Mouse (Mus musculus) cerebellum, adult 2 months (tissue): ENCODE measurements around the gene Fam129c. TPM values are rescaled to one million over a fixed set of nuclear protein-coding genes. Genes with fewer than 3 reads are reported as not detected.

Experiments
- DNase-seq, 2 experiments: peaks; one replicate each; pipeline ENCODE4 v3.0.0; 2021
- H3K27ac ChIP-seq: fragments of 200-500 bp; 2 replicates; pipeline ENCODE4 v1.5.1; 2012; ENCODE audit warnings: low read length, control low read depth, inconsistent platforms; ENCODE audit not compliant: insufficient read depth
- H3K27me3 ChIP-seq: fragments of 200-500 bp; 2 replicates; pipeline ENCODE4 v1.6.1; 2012; ENCODE audit warnings: inconsistent platforms, mild to moderate bottlenecking, low read length, moderate library complexity; ENCODE audit not compliant: control insufficient read depth, insufficient read depth
- H3K4me1 ChIP-seq: fragments of 200-500 bp; 2 replicates; pipeline ENCODE4 v1.6.1; 2011; ENCODE audit warnings: low read length; ENCODE audit not compliant: control insufficient read depth, insufficient read depth
- H3K4me3 ChIP-seq: fragments of 200-500 bp; replicated peaks from 2 replicates; pipeline ENCODE3; 2011; ENCODE audit warnings: mild to moderate bottlenecking, low read depth, low read length, control low read depth; ENCODE audit not compliant: insufficient read depth
- CTCF ChIP-seq: fragments of 200-500 bp; IDR thresholded peaks from 2 replicates; pipeline ENCODE4 v1.5.1; 2011; ENCODE audit warnings: low read depth, mild to moderate bottlenecking, control low read depth, low read length, moderate library complexity, borderline replicate concordance; ENCODE audit not compliant: insufficient read depth
- POLR2A ChIP-seq: fragments of 200-500 bp; IDR thresholded peaks from 2 replicates; pipeline ENCODE4 v1.6.1; 2011; ENCODE audit warnings: low read length, control low read depth, borderline replicate concordance; ENCODE audit not compliant: insufficient read depth
- WGBS: fragments of 180-500 bp; shearing (Covaris S2); methylation state at CpG from one replicate; pipeline ENCODE4 v1.1.7; 2018; 5-methylcytosine and 5-hydroxymethylcytosine counted together
- polyA plus RNA-seq: library from polyadenylated mRNA; depleted of rRNA; stranded (reverse); fragments of >200 nt; gene quantifications from 2 replicates; pipeline ENCODE4 v1.2.3, GENCODE M21; 2012

Gene Fam129c
- polyA plus RNA-seq, 1 experiment, result 3.4 TPM

- WGBS, result 8% methylated on average over 32 of the region's 32 CpGs
- no peak for DNase-seq
- Histone ChIP-seq H3K4me1 (no peaks in the 10 kb centered on the region), H3K27ac (no peak overlapping the region), H3K27me3 (no peaks in the 10 kb centered on the region), H3K4me3 (no peak overlapping the region)
- no peak for TF ChIP-seq POLR2A
- no peak for TF ChIP-seq CTCF
These were observed 5.4 kb downstream of the Fam129c start for GRCm38 (mm10) chr8:71602666-71603334.

GRCm38 (mm10) chr8:71604021-71604420 lies 6.6 kb downstream of the Fam129c start:
- whole genome bisulfite sequencing, result 65% methylated on average over 7 of the region's 7 CpGs
- no peaks in the 10 kb centered on the region for H3K4me1 ChIP-seq
- no peak overlapping the region for H3K27ac ChIP-seq
- no peak for DNase-seq
- no peak for TF ChIP-seq POLR2A
- no peak for TF ChIP-seq CTCF
- no peaks in the 10 kb centered on the region for H3K27me3 ChIP-seq
- H3K4me3 ChIP-seq, result no peak overlapping the region

GRCm38 (mm10) chr8:71610822-71611651 lies 13.6 kb downstream of the Fam129c start, which contains the start of gene Colgalt1:
Gene Colgalt1 (plus strand): TSS chr8:71610998.
- Histone ChIP-seq H3K27ac (peak within 1 kb of the TSS; percentile 56; the same call in 1 of the 2 replicates), H3K4me1 (peaks cover 8% of the 10 kb centered on the region), H3K27me3 (no peaks in the 10 kb centered on the region), H3K4me3 (peak within 1 kb of the TSS; percentile 84)
- peak; percentile 98 to 99 for DNase-seq
- no peak for TF ChIP-seq CTCF
- peak; percentile 48; the same call in 1 of the 2 replicates for TF ChIP-seq POLR2A
- WGBS, result under 1% methylated on average over 81 of the region's 82 CpGs

- Histone ChIP-seq H3K27me3 (no peaks in the 10 kb centered on the region), H3K4me1 (peaks cover 8% of the 10 kb centered on the region), H3K27ac (no peak overlapping the region), H3K4me3 (peak overlapping the region; percentile 84)
- no peak for DNase-seq
- 15% methylated on average over 5 of the region's 5 CpGs for WGBS
- TF ChIP-seq POLR2A, result no peak
- TF ChIP-seq CTCF, result no peak
These were observed 14.7 kb downstream of the Fam129c start for GRCm38 (mm10) chr8:71612141-71612540.

- no peak for TF ChIP-seq CTCF
- no peak for TF ChIP-seq POLR2A
- Histone ChIP-seq H3K27me3 (no peaks in the 10 kb centered on the region), H3K4me1 (peaks cover 8% of the 10 kb centered on the region), H3K4me3 (no peak overlapping the region), H3K27ac (no peak overlapping the region)
- DNase-seq, result no peak
- WGBS, result 69% methylated on average over 4 of the region's 4 CpGs
These were observed 16.0 kb downstream of the Fam129c start for GRCm38 (mm10) chr8:71613418-71613817.

- Histone ChIP-seq H3K27me3 (no peaks in the 10 kb centered on the region), H3K4me1 (no peaks in the 10 kb centered on the region), H3K4me3 (no peak overlapping the region), H3K27ac (no peak overlapping the region)
- TF ChIP-seq CTCF (no peak), POLR2A (no peak)
- 89% methylated on average over 2 of the region's 2 CpGs for WGBS
- DNase-seq, result no peak
These were observed 22.3 kb downstream of the Fam129c start for GRCm38 (mm10) chr8:71619786-71620185.

GRCm38 (mm10) chr8:71625088-71625487 lies 27.6 kb downstream of the Fam129c start:
- DNase-seq, result no peak
- Histone ChIP-seq H3K4me3 (no peak overlapping the region), H3K27me3 (no peaks in the 10 kb centered on the region), H3K27ac (no peak overlapping the region), H3K4me1 (no peaks in the 10 kb centered on the region; the same call in 1 of the 2 replicates)
- 47% methylated on average over 1 of the region's 1 CpGs for WGBS
- TF ChIP-seq CTCF, result no peak

GRCm38 (mm10) chr8:71626753-71627152 lies 29.3 kb downstream of the Fam129c start:
- Histone ChIP-seq H3K4me1 (no peaks in the 10 kb centered on the region; the same call in 1 of the 2 replicates), H3K4me3 (no peak overlapping the region), H3K27me3 (no peaks in the 10 kb centered on the region), H3K27ac (no peak overlapping the region)
- no peak for TF ChIP-seq POLR2A
- TF ChIP-seq CTCF, result no peak
- 84% methylated on average over 9 of the region's 9 CpGs for WGBS
- DNase-seq, result no peak
